Mouse (Mus musculus) thymus, postnatal 14 days (tissue): Measurements from ENCODE around the gene Smurf2.

Source experiments
- DNase-seq: peaks from one replicate; pipeline ENCODE4 v3.0.0; 2021

The Smurf2 gene

GRCm38 (mm10) chr11:106770195-106770974, 150.1 kb downstream of the Smurf2 start:
- peak; percentile 70 for DNase-seq
